Mouse (Mus musculus) neutrophil, adult 5-6 weeks (primary cell): ENCODE measurements around the gene Dcaf15. TPM values are rescaled to one million over a fixed set of nuclear protein-coding genes. Genes with fewer than 3 reads are reported as not detected.

ENCODE experiments used
- ATAC-seq: fragments of 151-379, 151-347 bp; 2 replicates; pipeline ENCODE4 v1.8.0; 2017; ENCODE audit warnings: mild to moderate bottlenecking, moderate TSS enrichment; ENCODE audit not compliant: insufficient number of reproducible peaks, poor library complexity, low FRiP score, severe bottlenecking; ENCODE audit errors: extremely low read depth
- total RNA-seq: library from RNA; stranded (forward); fragments of 200-1000 nt; gene quantifications from 2 replicates; pipeline ENCODE4 v1.2.3, GENCODE M21; 2017

The Dcaf15 gene
- total RNA-seq: 18.7 and 20.5 TPM in 2 replicates

DNA sequence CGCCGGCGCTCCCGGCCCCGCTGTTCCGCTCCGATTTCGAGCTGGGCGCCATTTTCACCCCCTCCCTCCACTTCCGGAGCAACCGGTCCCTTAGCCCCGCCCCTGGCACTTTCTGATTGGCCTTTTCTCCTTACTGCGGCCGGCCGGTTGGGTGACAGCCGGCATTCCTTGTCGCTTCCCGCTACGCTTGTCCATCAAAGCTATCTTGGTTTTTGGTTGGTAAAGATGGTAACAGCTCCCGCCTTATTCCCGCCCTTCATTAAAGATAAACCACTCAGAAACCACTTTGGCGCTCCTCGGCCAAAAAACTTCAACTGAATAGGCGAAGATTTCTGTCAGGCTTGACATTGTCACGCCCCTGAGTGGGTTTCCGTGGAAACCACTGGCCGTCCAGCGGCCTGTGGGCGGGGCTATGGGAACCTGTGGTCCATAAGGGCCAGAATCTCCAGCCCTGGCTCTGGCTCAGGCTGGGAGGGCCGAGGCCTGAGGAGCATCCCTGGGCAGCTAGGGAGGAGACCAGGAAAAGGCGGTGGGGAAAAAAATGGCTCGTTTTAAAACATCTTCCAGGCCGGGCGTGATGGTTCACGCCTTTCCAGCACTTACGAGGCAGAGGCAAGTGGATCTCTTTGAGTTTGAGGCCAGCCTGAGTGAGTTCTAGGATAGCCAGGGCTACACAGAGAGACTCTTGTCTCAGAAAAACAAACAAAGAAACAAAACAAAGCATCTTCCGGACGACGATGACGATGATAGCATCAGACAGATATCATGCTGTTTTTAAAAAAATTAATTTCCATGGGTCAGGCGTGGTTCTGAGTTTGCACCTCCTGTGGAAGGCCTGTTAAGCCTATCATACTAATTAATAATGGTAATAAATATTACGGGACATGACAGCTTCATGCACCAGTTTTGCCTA is at the start of gene Dcaf15:
Gene Dcaf15, minus strand, starts transcription at position 72 of the 913 bp plus-strand sequence.
- peak; percentile 93 for ATAC-seq

DNA sequence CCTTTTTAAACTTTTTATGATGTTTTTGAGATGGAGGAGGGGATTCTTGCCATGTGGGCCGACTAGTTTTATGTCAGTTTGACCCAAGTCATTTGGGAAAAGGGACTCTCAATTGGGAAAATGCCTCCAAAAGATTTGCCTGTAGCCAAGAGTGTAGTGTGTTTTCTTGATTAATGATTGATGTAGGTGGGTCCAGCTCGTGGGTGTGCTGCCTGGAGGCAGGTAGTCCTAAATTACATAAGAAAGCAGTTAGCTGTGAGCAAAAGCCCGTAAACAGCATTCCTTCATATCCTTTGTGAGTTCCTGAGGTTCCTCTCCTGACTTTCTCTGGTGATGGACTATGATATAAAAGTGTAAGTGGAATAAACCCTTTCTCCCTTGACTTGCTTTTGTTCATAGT is 44.6 kb upstream of the Dcaf15 start:
- no peak for ATAC-seq

DNA sequence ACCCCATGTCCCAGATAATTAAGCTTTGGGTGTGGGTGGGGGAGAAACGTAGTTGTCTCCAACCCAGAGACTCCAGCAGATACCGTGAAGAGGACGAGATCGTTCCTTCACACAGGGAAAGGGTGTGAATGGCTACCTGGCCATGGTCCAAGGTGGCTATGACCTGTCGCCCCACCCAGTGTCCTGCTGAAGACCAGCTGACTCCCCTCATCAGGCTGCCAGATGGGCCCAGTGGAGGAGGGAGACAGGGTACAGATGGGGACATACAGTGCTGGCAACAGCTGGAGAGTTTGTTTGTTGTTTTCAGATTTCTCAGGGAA is 43.9 kb upstream of the Dcaf15 start:
- no peak for ATAC-seq

DNA sequence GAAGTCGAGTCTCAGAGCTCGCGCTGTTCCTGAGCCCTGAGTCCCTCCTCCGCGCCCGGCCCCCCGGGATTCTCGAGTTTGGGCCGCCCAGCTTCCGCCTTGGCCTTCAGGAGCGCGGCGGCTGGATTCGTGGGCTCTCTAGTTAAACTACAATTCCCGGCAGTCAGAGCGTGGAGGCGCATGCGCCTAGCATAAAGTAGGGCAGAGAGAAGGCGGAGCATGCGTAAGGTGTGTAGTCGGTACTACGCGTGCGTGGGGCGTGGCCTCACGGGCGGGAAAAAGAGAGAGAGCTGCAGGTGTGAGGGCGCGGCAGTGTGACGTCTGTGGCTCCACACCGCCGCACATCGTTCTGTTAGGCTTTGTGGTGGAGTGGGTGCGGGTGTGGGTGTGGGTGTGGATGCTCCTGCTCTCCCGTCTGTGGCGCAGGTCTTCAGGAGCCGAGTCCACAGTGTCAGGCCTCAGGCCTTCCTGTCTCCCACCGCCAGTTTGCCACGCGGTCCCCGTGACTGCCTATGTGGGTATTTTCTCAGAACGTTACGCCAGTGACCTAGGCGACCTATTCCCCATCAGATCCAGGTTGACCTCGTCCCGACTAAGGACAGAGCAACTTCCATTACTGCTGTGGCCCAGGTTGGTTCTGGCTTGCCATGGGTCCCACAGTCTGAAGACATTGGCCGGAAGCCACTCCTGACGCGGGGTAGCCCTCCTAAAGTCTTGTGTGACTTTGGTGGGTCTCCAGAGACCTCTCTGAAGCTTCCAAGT is 43.4 kb upstream of the Dcaf15 start, which contains the start of the genes Cc2d1a and 4930432K21Rik:
Gene Cc2d1a, minus strand, starts transcription at position 168 of the 762 bp plus-strand sequence.
Gene 4930432K21Rik, plus strand, starts transcription at position 257 of the 762 bp plus-strand sequence.
- ATAC-seq: peak; percentile 94

DNA sequence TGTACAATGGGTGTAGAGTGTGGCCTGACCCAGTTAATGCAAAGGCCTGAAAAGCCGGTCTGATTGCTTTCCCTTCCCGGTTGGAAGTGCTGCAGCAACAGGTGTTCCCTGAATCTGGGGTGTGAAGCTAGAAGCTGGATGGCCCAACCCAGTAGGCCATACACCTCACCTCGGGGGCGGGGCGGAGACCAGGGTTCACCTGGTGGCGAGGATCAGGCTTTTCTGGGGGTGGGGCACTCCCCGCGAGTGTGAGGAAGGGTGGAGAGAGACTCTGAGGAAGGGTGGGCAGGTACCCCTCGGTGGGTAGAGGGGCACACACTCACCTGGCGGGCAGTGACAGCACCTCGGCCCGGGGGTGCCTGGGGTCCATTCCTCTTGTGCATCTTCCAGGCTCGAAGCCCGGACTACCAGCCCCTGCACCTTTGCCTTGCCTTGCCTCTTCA is 42.8 kb upstream of the Dcaf15 start:
- no peak for ATAC-seq

DNA sequence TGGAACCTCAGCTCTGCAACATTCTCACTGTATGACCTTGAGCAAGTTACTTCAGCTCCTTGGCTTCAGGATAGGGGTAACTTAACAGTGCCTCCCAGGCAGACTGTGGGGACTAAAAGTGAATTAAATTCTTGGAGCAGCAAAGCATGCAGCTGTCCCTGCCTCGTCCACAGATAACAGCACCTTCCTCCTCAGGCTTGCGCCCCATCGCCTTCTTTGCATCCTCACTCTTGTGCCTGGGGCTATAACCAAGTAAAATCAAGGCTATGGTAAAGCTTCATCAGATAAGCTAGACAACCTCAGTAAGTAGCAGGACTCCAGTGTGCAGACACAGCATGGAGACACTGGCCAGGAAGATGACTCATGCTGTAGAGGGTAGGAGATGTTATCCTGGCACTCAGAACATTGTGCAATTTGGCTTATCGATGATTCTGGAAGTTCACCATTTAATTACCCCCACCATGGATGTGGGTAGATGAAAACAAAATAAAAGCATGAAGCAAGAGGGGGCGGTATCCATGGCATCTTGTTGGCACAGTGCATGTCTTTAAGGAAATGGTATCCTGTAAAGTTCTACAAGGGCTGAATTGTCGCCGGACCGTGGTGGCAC is 40.2 kb upstream of the Dcaf15 start:
- ATAC-seq: no peak

DNA sequence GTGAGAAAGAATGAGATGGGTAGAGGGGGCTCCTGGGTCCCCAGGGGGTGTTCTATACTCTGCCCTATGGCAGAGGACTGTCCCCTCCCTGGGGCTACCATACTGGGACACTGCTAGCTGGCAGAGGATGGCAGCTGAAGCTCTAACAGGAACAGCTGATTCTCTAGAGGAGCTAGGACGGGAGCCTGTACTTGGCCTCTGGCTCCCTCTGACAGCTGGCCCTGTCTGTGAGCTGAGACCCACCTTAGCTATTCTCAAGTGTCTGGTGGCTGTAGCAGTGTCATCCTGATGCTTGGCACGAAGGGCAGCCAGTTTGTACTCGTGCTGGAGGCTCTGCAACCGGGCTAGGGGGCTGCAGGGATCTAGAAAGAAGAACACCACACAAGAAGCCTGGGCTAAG is 36.3 kb upstream of the Dcaf15 start:
- no peak for ATAC-seq

DNA sequence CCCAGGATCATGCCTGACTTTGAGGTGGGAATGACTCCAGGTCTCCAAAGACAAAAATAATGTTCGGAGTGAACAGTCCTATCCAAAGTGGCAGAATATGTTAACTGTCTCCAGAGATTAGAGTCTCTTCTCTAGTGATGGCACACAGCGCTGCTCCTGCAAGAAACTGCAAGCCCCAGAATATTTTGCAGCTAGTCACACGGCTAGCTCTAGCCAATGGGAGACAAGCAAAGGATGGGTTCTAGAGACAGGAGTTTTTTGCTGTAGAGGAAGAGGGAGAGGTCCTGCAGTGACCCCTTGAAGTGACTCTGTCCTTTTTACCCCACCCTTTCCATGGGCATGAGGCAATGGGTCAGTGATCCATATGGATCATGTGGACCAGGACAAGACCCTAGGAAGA is 33.3 kb upstream of the Dcaf15 start:
- ATAC-seq: no peak

DNA sequence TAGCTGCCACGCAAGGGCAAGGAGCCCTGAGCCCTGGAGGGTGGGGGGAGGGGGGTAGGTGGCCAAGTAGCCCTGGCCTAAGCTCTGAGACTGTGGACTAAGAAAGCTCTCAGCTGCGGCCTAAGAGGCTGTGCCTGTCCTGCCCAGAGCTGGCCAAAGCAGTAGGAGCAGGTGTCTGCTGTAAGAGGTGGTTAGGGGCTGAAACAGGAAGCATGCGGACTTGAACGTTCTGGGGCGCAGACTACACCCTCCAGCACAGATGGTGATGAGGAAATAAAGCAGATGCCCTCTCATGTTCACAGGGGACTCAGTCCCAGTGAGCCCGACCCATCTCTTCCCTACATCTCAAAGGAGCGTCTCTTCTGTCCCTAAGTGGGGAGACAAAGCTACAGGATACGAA is 27.7 kb upstream of the Dcaf15 start:
- no peak for ATAC-seq

DNA sequence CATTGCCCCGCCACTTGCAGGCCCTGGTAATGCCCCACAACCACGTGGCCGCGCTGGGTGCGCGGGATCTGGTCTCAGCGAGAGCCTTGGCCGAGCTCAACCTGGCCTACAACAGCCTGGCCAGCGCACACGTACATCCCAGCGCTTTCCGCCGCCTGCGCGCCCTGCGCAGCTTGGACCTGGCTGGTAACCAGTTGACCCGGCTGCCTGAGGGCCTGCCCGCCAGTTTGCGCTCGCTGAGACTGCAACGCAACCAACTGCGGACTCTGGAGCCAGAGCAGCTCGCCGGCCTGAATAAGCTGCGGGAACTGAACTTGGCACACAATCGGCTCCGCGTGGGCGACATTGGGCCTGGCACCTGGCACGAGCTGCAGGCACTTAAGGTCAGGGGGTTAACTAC is 26.2 kb upstream of the Dcaf15 start:
- ATAC-seq: no peak

DNA sequence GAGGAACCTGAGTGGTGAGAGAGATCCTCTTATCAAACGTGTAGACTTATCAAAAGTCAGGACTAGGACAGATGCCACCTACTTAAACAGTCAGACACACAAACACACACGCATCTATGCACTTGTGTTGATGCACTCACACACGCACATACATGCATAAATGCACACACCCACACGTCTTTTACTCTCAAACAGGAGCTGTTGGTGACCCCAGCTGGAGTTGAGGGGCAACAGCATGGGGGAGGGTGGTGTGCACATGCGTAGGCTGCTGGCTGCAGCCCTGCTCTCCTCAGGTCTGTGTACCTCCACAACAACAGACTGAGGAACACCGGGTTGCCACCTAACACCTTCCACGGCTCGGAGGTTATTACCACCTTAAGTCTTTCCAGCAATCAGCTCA is 23.7 kb upstream of the Dcaf15 start:
- ATAC-seq: no peak

DNA sequence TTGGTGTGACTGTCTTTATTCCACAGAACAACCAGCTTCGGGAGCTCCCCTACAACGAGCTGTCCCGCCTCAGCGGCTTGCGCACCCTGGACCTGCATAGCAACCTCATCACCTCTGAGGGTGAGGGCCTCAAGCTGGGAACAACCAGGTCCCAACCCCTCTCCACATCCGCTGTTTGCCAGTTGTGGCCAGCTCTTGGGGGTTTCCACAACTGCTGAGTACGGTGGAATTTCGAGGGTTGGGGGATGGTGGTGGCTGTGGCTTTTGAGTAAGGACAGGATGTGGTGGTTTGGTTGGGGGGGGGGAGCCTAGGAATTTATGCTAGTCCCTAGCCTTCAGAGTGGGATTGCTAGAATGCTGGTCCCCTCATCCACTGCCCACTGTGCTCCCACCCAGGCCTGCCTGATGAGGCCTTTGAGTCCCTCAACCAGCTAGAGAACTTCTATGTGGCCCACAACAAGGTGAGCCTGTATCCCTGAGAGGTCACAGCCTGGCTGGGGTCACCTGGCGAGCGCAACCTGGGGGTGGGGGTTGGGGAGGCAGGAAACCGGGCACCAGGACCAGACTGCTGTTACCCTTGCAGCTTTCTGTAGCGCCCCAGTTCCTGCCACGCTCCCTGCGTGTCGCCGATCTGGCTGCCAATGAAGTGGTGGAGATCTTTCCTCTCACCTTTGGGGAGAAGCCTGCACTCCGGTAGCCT is 22.8 kb upstream of the Dcaf15 start:
- no peak for ATAC-seq

DNA sequence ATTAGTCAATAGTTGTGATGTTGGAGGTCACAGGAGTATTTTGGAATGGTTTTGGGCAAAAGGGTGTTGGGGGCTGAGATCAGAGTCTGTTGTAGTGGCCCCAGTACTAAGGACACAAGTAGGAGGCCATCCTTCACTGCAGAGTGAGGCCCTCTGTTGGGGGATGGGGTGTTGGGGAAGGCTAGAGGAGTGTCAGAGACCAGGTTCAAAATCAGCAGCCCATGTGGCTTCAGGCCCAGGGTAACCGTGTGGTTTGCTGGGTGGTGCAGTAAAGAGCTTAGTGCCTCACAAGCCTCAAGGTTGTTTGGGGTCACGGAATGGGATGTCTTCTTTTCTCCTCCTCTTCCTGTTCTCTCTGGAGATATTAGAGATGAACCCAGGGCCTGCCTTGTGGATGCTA is 22.2 kb upstream of the Dcaf15 start:
- no peak for ATAC-seq

DNA sequence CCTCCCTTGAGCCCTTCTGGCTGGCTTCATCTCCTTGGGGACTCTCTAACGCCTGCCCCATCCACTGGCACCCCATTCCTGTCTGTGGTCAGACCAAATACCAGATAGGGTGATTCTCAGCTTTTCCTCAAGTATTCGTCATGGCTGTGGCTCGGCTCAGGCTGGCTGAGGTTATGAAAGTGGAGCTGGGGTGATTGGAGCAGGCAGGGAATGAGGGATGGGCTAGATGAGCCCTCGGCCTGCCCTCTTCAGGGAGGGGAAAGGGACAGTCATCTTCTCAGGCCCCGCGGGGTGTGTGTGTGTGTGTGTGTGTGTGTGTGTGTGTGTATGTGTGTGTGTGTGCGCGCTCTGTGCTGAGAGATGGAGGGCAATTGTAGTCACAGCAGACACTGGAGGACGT is 21.1 kb upstream of the Dcaf15 start, which contains the start of gene Podnl1:
Gene Podnl1, plus strand, starts transcription at position 334 of the 400 bp plus-strand sequence.
- no peak for ATAC-seq

DNA sequence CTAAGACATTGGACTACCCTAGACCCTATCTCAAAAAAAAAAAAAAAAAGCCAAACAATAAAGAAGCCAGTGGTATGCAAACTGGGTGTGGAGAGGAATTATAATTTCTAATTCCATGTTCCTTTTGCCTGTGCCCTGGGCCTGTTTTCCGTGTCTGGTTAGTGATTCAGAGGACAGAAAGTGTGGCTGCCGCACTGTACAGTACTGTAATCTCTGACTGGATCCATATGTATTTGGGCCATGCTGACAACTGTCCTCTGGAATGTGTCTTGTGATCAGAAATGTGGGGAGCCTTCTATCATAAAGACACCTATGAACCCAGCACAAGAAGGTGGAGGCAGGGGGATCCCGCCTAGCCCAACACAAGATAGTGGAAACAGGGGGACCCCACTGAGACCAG is 17.6 kb upstream of the Dcaf15 start:
- ATAC-seq: no peak

DNA sequence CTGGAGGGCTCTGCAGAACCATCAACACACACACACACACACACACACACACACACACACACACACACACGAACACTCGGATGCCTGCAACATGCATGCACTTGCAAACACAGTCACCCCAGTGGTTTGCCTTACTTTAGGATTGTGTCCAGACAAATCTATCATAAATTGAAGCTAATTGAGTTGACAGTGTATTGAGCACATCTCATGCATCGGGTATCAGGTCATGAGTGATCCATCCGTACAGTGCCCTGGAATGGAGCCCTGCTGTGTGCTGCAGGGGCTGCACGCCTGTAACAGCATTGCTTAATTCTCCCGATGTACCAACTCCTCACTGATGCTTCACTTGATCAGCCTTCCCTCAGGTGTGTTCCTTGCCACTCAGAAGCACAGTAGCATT is 11.1 kb upstream of the Dcaf15 start:
- ATAC-seq: no peak

DNA sequence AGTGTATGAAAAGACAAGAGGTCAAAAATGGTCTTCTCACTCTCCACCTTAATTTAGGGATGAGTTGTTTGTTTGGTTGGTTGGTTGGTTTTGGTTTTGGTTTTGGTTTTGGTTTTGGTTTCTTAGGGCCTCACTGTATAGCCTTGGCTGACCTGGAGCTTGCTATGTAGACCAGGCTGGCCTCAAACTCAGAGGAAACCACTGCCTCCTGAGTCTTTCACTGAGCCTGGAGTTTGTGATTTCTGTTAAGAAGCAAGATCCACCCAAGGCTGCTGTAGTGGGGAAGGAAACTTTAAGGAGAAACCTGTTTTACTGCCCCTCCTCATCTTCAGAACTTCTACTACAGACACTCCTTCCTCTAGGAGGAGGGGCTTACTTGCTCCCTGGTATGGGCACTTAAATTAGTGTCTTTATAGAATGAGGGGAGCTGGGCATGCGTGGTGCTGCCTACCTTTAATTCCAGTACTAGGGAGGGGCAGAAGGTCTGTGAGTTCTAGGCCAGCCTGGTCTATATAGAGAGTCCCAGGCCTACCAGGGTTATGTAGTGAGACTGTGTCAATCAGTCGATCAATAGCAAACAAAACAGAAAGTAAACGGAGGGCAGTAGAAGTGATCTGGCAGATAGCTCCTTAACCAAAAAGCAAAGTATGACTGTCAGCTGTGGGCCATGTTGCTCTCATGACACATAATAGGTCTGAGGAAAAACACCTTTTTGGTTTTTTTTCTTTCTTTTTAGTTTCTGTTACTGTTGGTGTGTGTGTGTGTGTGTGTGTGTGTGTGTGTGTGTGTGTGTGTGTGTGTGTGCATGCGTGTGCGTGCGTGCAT is 1.9 kb upstream of the Dcaf15 start:
- no peak for ATAC-seq

DNA sequence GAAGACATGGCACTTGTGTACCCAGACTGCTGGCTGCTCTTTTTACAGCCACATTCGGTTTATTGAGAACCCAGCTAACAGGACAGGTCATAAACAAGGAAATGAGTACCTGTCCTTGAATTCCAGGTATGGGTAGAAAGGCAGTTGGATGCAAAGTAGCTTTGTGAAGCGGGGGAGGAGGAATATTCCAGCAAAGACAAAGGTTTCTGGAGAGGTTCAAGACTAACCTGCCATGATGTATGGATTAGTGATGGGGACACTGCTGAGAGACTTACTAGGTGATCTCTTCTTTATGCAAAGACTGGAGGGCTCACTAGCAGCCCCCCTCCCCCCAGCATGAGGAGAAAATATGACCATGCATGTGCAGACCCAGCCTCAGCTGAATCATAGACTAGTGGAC is 1.1 kb upstream of the Dcaf15 start:
- no peak for ATAC-seq
